Mouse (Mus musculus) embryonic stem cell, embryonic (primary cell): ENCODE results near the gene Rhbdd3.

Experiments
- CTCF ChIA-PET, 4 experiments: fragments of 300-600 bp in 2 of 4; fragments of 350-600 bp in 2 of 4; sonication (Branson Sonifier 250); formaldehyde crosslinking; loops; one replicate each; lab custom pipeline; 2022; ENCODE audit warnings: inconsistent platforms in 2 of 4; lab: Charles Lee
- POLR2A ChIA-PET, 4 experiments: fragments of 300-600 bp in 2 of 4; fragments of 350-600 bp in 2 of 4; sonication (Branson Sonifier 250); formaldehyde crosslinking; loops; one replicate each; lab custom pipeline; 2022; ENCODE audit warnings: antibody characterized with exemption in 4 of 4, inconsistent platforms in 1 of 4; lab: Charles Lee

Gene Rhbdd3

DNA sequence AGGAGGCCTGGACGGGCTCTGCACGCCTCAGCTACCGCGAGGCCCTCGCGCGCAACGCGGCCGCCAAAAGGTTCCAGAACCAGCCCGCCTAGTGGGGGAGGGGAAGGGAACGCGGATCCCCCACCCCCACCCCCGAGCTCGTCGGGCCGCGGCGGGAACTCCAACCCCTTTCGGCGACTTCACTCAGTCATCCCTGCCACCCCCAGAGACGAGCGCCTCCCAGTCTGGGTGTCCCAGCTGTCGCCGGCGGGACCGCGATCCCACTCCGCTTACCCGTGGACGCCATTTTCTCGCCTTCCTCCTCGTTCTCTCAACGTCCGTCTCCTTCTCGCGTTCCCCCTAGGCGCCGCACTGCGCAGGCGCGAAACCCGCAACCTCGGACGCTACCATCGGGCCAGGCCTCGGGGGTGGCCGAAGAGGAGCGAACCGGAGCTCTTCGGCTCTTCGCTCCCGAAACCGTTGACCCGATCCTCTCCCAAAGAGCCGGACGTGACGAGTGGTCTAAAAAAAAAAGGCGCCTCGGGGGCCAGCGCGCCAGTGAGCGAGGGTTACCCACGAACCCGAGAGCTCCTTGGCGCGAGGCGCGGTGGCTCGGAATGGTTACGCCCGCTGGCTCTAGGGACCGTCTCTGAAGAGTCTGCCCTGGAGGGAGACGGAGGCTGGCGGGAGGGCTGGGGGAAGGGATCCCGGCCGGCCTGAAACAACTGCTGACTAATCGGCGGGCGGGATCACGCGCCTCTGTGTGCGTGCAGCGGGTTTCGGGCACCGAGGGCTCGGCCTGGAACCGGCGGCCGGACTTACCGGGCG, at the start of gene Rhbdd3, which contains the start of gene Ewsr1:
Rhbdd3 (plus strand) TSS at position 191 of the 807 bp plus-strand sequence.
Ewsr1 (minus strand) TSS at position 531 of the 807 bp plus-strand sequence.
- POLR2A ChIA-PET, result interaction anchor here (0.6 to 11.9 kb wide), 165 partner anchors 7 to 1447 kb away, joined by 3 to 444 read pairs (median 4); partner anchors contain the start of genes Emid1 (in 3 of the 4), Gas2l1 (in 3 of the 4), Kremen1 (in 3 of the 4) and Rasl10a (in 3 of the 4)
- CTCF ChIA-PET, result interaction anchor here (0.6 to 2.7 kb wide), 13 partner anchors 10 to 199 kb away, joined by 3 to 29 read pairs (median 6); partner anchors contain the start of gene Gas2l1 (in 2 of the 4)

DNA sequence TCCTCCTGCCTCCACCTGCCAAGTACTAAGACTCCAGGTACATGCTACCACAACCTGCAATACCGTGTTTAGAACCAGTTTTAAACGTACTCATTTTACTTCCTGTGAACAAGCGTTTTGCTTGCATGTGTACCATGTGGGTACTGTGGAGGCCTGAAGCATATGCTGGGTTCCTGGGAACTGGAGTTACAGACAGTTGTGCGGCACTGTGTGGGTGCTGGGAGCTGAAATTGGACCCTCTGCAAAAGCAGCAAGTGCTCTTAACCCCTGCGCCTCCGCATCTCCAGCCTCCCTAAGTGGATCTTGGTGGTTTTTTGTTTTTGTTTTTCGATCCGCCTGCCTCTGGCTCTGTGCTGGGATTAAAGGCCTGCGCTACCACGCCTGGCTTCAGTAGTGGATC, 47.1 kb upstream of the Rhbdd3 start:
- POLR2A ChIA-PET, result interaction anchor here in 3 of 4 experiments (0.5 to 3.3 kb wide), 10 partner anchors 8 to 98 kb away, joined by 3 to 29 read pairs (median 10); partner anchors contain the start of genes Ewsr1 (in 2 of the 3), Gas2l1 (in 2 of the 3) and Rhbdd3 (in 1 of the 3)

DNA sequence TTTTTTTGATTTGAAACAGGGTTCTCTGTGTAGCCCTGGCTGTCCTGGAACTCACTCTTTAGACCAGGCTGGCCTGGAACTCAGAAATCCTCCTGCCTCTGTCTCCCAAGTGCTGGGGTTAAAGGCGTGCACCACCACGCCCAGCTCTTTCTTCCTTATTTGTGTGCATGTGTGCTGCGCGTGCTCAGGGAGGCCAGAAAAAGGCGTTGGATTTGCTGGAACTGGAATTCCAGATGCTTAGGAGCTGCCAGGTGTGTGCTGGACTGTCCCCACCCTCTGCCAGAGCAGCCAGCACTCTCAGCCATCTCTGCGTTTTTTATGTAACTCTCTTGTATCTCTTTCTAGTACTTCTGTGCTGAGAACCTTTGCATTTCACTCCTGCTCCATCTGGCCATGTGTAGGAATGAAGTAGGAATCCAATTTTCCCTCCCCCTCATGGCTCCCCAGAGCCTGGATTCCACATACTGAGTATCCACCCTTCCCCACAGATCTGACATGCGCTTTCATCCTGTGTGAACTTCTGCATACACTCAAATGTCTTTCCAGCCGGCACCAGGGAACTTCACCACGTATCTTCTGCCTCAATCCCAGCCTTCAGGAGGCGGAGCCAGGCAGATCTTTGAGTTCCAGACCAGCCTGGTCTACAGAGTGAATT, 46.4 kb upstream of the Rhbdd3 start:
- ChIA-PET CTCF (no interaction called here), POLR2A (interaction anchor here in 3 of 4 experiments (1.0 to 4.6 kb wide), 10 partner anchors 7 to 79 kb away, joined by 3 to 29 read pairs (median 10); partner anchors contain the start of genes Ewsr1 (in 2 of the 3), Gas2l1 (in 2 of the 3) and Rhbdd3 (in 1 of the 3))

More for the DNA sequence above, 47.1 kb upstream of the Rhbdd3 start:
- CTCF ChIA-PET, result interaction anchor here in 1 of 4 experiments (1.7 to 1.9 kb wide), 2 partner anchors 8 to 14 kb away, joined by 4 to 6 read pairs; partner anchors contain the start of gene Gas2l1

DNA sequence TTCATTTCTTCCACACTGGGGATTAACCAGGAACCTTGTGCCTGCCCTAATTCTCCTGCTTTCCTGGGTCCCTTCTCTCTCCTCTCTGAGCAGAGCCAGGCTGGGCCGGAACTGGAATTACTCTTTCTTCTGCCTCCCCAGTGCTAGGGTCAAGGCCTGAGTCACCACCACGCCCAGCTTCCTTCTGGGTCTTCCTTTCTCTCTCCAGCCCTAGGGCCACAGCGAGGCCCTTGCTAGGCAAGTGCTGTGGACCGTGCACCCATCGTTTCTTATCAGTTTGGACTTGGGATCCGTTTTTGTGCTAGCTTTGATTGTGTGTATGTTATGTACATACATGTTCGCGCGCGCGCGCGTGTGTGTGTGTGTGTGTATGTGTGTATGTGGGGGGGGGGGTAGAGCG, 44.6 kb upstream of the Rhbdd3 start:
- POLR2A ChIA-PET, result interaction anchor here in 2 of 4 experiments (1.0 to 4.6 kb wide), 10 partner anchors 8 to 46 kb away, joined by 3 to 20 read pairs (median 4); partner anchors contain the start of genes Ewsr1 (in 2 of the 2), Gas2l1 (in 2 of the 2) and Rhbdd3 (in 2 of the 2)
- CTCF ChIA-PET, result interaction anchor here in 2 of 4 experiments (0.7 kb wide), 2 partner anchors 119 to 901 kb away, joined by 3 to 4 read pairs; no protein-coding TSS in a partner anchor

DNA sequence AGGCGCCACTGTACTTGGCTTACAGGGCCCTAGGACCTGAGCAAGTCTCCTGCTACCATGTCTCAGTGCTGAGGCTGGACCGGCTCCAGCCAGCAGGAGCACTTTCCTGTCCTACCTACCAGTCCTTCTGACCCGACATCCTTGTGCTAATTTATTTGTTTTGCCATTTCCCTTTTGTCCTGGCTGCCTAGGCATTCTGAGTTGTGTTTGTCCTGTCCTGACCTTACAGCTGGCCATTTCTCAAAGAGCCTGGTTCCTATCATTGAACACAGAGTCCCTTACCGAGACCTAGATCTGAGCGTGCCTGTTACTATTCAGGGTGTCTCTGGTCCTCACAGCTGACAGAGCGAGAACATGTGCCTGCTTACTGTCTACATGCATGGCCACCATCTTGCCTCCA, 43.9 kb upstream of the Rhbdd3 start:
- POLR2A ChIA-PET, result interaction anchor here in 2 of 4 experiments (0.5 to 11.8 kb wide), 13 partner anchors 7 to 870 kb away, joined by 3 to 127 read pairs (median 5); partner anchors contain the start of genes Ewsr1 (in 2 of the 2), Gas2l1 (in 2 of the 2) and Rhbdd3 (in 2 of the 2)

DNA sequence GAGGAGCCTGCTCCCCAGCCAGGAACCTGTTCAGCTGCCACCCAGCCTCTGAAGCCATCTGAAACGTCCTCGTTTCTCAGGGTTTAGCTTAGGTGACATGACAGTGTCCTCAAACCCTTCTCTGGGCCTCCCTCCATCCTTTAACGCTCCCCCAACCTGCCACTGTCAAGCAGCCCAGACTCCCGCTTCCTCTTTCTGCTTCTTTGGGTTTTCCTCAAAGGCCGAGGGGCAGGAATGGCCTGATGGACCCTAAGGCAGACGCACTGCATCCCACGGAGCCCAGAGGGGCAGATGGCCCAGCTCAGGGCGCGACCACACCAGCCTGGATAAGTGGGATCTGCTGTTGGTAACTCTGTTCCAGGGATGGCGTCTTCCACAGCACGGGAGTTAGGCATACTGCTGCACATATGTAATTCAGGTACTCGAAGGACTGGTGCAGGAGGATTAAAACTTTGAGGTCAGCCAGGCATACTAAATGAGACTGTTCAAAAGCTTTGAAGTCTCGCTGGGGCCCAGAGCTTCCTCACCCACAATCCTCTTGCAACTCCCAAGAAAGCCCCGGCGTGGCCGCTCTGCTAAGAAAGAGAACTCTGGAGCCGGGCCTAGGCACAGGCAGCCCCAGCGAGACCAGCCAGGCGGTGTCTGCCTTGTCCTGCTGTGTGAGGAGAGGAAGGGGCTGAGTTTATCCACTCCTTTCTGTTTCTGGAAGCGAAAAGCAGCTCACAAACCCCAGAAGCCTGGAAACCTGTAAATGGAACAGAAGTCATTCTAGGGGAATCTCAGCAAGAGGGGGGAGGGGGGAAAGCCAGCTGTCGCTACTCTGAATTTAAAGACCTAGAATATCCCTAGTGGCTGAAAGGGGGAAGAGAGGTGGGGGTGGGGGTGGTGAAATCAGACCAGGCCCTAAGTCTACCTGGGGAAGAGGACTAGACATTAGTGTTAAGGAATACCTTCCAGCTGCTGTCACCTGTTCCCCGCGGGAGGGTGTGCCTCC, 42.5 kb upstream of the Rhbdd3 start:
- CTCF ChIA-PET, result interaction anchor here in 2 of 4 experiments (0.6 to 1.7 kb wide), 8 partner anchors 9 to 157 kb away, joined by 3 to 10 read pairs (median 4); partner anchors contain the start of gene Gas2l1 (in 2 of the 2)
- POLR2A ChIA-PET, result interaction anchor here in 3 of 4 experiments (0.5 to 14.6 kb wide), 24 partner anchors 7 to 1066 kb away, joined by 3 to 190 read pairs (median 4); partner anchors contain the start of genes Ewsr1 (in 2 of the 3), Gas2l1 (in 2 of the 3), Rhbdd3 (in 2 of the 3) and Nefh (in 1 of the 3)

More for the DNA sequence above, 43.9 kb upstream of the Rhbdd3 start:
- CTCF ChIA-PET, result interaction anchor here in 1 of 4 experiments (0.5 kb wide), 1 partner anchor 823 kb away, joined by 3 read pairs; no protein-coding TSS in a partner anchor

DNA sequence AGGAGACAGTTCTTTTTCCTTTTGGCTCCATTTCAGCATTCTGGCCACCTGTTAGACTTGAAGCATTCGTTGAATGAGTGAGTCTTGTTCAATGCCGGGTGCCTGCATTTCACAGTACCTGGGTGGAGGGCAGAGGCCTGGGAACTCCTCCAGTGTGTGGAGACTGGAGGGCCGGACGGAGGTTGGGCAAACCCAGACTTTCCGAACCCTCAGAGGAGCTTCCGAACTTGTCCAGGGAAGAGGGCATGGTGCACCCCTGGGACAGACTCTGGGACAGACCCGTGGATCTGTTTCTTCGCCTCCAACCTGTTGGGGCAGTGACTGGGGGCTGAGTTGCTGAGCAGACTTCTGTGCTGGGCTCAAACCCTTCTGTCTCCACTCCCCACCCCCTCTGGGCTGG, 41.7 kb upstream of the Rhbdd3 start:
- ChIA-PET CTCF (interaction anchor here in 1 of 4 experiments (1.2 to 1.7 kb wide), 3 partner anchors 11 to 157 kb away, joined by 3 to 10 read pairs (median 3); no protein-coding TSS in a partner anchor), POLR2A (interaction anchor here in 3 of 4 experiments (0.7 to 14.6 kb wide), 10 partner anchors 8 to 58 kb away, joined by 3 to 190 read pairs (median 18); partner anchors contain the start of genes Ewsr1 (in 3 of the 3), Rhbdd3 (in 3 of the 3) and Gas2l1 (in 2 of the 3))

DNA sequence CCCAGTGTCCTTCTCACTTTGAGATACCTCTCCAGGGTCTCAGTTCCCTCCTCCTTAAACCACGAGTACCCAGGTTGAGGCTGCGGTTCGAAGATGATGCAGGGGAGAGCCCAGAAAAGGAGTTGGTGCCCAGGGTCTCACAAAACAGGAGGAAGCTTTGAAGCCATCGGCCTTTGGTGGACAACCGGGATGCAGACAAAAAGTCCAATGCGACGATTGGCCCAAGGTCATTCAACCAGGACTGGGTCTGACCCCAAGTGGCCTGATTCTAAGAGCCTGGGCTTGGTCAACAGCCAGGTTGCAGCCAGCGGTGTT, 41.2 kb upstream of the Rhbdd3 start:
- POLR2A ChIA-PET, result interaction anchor here (0.5 to 14.6 kb wide), 20 partner anchors 8 to 1126 kb away, joined by 3 to 359 read pairs (median 8); partner anchors contain the start of genes Ewsr1 (in 3 of the 4), Rhbdd3 (in 3 of the 4) and Gas2l1 (in 1 of the 4)
- CTCF ChIA-PET, result interaction anchor here in 1 of 4 experiments (0.8 to 2.2 kb wide), 4 partner anchors 11 to 174 kb away, joined by 3 to 7 read pairs (median 4); no protein-coding TSS in a partner anchor

DNA sequence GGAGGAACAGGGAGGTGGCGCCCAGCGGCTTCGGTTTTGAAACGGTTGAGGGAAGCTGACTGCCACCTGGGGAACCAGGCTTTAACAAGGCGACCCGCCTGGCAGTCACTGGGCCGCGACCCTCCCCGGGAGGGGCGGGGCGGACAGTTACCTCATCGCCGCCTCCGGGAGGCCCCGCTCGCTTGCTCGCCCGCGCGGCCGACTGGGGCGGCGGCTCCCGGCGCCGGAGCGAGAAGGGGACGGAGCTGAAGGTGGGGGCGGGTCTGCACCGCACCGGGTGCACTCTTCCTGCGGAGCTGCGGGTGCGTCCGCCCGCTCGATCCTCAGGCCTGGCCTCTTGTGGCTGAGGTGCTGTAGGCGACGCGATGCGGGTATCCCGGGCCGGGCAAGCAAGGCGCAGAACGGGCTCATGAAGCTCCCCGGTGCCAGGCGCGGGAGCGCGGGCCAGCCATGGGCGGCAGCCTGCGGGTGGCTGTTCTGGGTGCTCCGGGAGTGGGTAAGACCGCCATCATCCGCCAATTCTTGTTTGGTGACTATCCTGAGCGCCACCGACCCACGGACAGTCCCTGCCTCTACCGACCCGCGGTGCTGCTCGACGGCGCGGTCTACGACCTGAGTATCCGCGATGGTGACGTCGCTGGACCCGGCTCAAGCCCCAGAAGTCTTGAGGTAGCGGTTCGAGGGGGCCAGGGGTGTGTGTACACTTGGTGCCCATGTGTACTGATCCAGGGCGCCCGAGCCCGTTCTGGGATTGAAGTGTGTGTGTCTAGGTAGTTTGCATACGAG, 40.7 kb upstream of the Rhbdd3 start, which contains the start of gene Rasl10a:
Rasl10a (plus strand) TSS at position 273 of the 786 bp plus-strand sequence.
- POLR2A ChIA-PET, result interaction anchor here (0.5 to 14.6 kb wide), 25 partner anchors 8 to 1127 kb away, joined by 3 to 359 read pairs (median 5); partner anchors contain the start of genes Ewsr1 (in 3 of the 4) and Rhbdd3 (in 3 of the 4)
- CTCF ChIA-PET, result interaction anchor here in 3 of 4 experiments (0.6 to 2.2 kb wide), 7 partner anchors 11 to 270 kb away, joined by 3 to 7 read pairs (median 3); no protein-coding TSS in a partner anchor

DNA sequence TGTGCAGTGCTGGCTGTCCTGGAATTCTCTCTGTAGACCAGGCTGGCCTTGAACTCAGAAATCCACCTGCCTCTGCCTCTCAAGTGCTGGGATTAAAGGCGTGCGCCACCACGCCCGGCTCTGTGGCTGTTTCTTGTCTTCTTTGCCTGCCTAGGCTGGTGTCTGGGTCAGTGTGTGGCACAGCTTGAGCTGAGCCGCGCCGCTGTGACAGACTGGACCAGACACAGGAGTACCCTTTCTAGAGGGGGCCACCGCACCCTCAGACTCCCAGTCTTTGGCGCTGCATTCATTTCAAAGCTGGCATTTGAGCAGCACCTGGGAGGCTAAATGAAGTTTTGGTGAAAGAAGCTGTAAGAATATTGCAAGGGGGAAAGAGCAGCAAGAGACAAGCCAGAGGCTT, 39.9 kb upstream of the Rhbdd3 start:
- ChIA-PET POLR2A (interaction anchor here (0.6 to 14.6 kb wide), 19 partner anchors 8 to 112 kb away, joined by 3 to 359 read pairs (median 7); partner anchors contain the start of genes Ewsr1 (in 2 of the 4), Rhbdd3 (in 2 of the 4) and Nefh (in 1 of the 4)), CTCF (interaction anchor here in 2 of 4 experiments (0.6 to 2.2 kb wide), 9 partner anchors 9 to 112 kb away, joined by 3 to 22 read pairs (median 4); partner anchors contain the start of genes Ewsr1 (in 1 of the 2), Nefh (in 1 of the 2) and Rhbdd3 (in 1 of the 2))

DNA sequence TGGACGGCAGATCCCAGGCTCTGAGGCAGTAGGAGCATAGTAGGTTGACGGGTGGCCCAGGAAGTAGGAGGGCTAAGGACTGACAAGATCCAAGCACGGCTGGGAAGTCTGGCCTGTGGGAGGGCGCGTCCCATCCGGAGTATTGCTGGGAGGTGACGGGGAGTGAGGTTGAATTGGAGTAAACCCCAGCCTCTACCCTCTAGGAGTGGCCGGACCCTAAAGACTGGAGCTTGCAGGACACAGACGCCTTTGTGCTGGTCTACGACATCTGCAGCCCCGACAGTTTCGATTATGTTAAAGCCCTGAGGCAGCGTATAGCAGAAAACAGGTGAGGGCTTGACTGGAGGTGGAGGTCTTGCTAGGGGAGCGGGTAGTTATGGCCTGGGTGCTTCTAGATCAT, 39.5 kb upstream of the Rhbdd3 start:
- ChIA-PET CTCF (interaction anchor here in 3 of 4 experiments (0.5 to 2.2 kb wide), 22 partner anchors 8 to 1181 kb away, joined by 3 to 22 read pairs (median 4); partner anchors contain the start of genes Ewsr1 (in 1 of the 3), Nefh (in 1 of the 3) and Rhbdd3 (in 1 of the 3)), POLR2A (interaction anchor here in 3 of 4 experiments (0.6 to 14.6 kb wide), 15 partner anchors 8 to 112 kb away, joined by 3 to 359 read pairs (median 17); partner anchors contain the start of genes Ewsr1 (in 3 of the 3), Rhbdd3 (in 3 of the 3) and Nefh (in 1 of the 3))

DNA sequence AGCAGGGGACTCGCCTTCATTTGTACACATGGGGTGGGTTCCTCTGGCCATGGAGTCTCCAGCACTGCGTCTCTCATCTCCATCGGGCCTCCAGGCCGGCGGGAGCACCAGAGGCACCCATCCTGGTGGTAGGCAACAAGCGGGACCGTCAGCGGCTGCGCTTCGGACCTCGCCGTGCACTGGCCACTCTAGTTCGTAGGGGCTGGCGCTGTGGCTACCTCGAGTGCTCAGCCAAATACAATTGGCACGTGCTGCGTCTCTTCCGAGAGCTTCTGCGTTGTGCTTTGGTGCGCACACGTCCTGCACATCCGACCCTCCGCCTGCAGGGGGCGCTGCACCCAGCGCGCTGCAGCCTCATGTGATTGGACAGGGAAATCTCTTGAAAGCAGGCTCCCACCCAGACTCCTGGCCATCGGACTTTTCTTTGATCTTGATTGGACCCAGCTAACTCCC, 39.0 kb upstream of the Rhbdd3 start:
- CTCF ChIA-PET, result interaction anchor here (0.5 to 2.2 kb wide), 27 partner anchors 9 to 1309 kb away, joined by 3 to 22 read pairs (median 3); partner anchors contain the start of genes Nefh (in 2 of the 4), Ewsr1 (in 1 of the 4) and Rhbdd3 (in 1 of the 4)
- POLR2A ChIA-PET, result interaction anchor here (0.6 to 14.6 kb wide), 16 partner anchors 9 to 72 kb away, joined by 3 to 359 read pairs (median 14); partner anchors contain the start of genes Ewsr1 (in 3 of the 4) and Rhbdd3 (in 3 of the 4)

DNA sequence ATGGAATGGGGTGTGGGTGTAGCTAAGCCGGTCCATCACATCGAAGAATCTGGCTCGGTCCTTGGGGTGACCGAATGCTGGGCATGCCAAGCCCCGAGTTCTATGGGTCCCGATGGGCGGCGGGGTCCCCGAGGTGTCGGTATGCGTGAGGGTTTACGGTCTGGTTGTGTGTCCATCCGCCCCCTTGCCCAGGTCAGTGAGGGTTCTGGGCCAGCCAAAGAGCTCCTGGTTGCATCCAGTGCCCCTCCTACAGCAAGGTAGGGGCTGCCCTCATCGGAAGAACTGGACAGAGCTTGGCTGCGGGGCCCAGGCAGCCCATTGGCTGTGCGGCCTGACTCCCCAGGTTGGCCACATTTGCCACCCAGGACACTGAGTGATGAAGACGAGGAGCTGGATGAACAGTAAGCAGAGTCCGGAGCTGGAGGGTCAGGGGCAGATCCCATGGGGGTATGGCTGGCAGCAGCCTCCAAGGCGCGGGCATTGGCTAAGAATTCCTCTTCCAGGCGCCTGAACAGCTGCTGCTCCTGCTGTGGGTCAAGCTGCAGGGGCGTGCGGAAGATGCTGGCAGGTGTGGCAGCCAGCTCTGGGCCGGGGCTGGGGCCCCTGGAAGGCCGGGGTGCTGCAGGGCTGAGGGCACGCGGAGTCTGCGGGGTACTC, 37.8 kb upstream of the Rhbdd3 start:
- CTCF ChIA-PET, result interaction anchor here in 3 of 4 experiments (1.1 to 1.6 kb wide), 10 partner anchors 13 to 178 kb away, joined by 3 to 13 read pairs (median 4); partner anchors contain the start of gene Nefh (in 1 of the 3)
- POLR2A ChIA-PET, result interaction anchor here in 3 of 4 experiments (0.5 to 14.6 kb wide), 24 partner anchors 8 to 1097 kb away, joined by 3 to 359 read pairs (median 5); partner anchors contain the start of genes Ewsr1 (in 3 of the 3), Rhbdd3 (in 3 of the 3) and Pes1 (in 1 of the 3)
